Mouse (Mus musculus) left cerebral cortex, postnatal 14 days (tissue): ENCODE results near the gene Isoc2b. TPM values are rescaled to one million over a fixed set of nuclear protein-coding genes. Genes with fewer than 3 reads are reported as not detected.

ENCODE experiments used
- DNase-seq, 2 experiments: peaks; one replicate each; pipeline ENCODE4 v3.0.0; 2021 to 2022; ENCODE audit warnings: low spot score in 2 of 2, mixed read lengths in 1 of 2
- intact Hi-C: fragments of 180-260 bp; cut with DNase I; formaldehyde crosslinking; loops from one replicate; pipeline ENCODE4 v1.15.1; 2025
- total RNA-seq, 2 experiments: library from RNA; stranded (reverse); gene quantifications; 2 replicates each; pipeline ENCODE4 v1.2.3; 2021

Gene Isoc2b
- total RNA-seq, 2 experiments from 2014 or later, result 4.6 to 5.0 TPM

DNA sequence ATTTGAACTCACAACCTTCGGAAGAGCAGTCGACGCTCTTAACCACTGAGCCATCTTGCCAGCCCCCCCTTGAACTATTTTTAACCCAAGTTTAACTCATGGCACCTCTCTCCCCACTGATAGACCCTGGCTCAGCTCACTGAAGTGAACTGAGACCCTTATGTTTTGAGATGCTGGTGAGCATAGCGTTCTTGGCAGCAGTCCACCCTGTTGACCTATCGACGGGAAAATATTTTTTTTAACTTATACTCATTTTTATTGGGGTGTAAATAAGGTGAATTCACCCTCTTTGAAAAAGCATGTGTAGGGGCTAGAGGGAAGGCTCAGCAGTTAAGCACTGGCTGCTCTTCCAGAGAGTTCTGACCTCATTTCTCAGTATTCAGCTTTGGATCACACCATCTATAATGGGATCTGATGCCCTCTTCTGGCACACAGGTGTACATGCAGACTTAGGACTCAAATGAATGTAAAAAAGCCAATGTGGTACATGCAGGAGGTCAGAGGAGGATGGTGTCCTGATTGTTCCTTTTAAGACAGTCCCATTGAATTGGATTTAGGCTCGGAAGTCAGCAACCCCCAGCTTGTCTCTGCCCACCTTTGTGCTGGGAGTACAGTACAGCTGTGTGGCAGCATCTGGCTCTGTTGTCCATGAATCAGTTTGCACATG is 74.2 kb downstream of the Isoc2b start:
- peak; percentile 29 to 62 for DNase-seq
- intact Hi-C loops, result loop anchor here (10.0 kb wide), 1 partner anchor 81 kb away; no protein-coding TSS in a partner anchor

Other genes with a start within 250 kb of the Isoc2b start
- 10 to 100 TPM; 10.8 to 10.9 TPM for gene Tmem86b, start 238.8 kb downstream of the Isoc2b start, total RNA-seq
- gene Ppp6r1, start 211.2 kb downstream of the Isoc2b start, total RNA-seq, result 100 to 1,000 TPM; 132 to 135 TPM
- gene Hspbp1, start 185.2 kb downstream of the Isoc2b start, total RNA-seq, result 100 to 1,000 TPM; 102 to 108 TPM
- gene Brsk1, start 179.7 kb downstream of the Isoc2b start, total RNA-seq, result 100 to 1,000 TPM; 330 to 331 TPM
- gene Tmem150b, start 145.0 kb downstream of the Isoc2b start, total RNA-seq, result under 1 TPM in 1 of 2 experiments, not detected in 1; 0.21 TPM
- 10 to 100 TPM; 37.1 to 43.3 TPM for gene Kmt5c, start 130.1 kb downstream of the Isoc2b start, total RNA-seq
- gene Cox6b2, start 117.2 kb downstream of the Isoc2b start, total RNA-seq, result 1 to 10 TPM; 5.1 to 5.7 TPM
- not detected for gene Fam71e2, start 99.0 kb downstream of the Isoc2b start, total RNA-seq
- under 1 TPM; 0.18 to 0.55 TPM for gene Il11, start 87.4 kb downstream of the Isoc2b start, total RNA-seq
- not detected for gene Tmem190, start 87.3 kb downstream of the Isoc2b start, total RNA-seq
- 1 to 10 TPM; 2.7 to 4.4 TPM for gene Tmem238, start 80.6 kb downstream of the Isoc2b start, total RNA-seq
- gene Rpl28, start 77.4 kb downstream of the Isoc2b start, total RNA-seq, result 100 to 1,000 TPM; 480 to 489 TPM
- gene Ube2s, start 57.7 kb downstream of the Isoc2b start, total RNA-seq, result 100 to 1,000 TPM; 115 to 145 TPM
- 100 to 1,000 TPM; 116 to 133 TPM for gene Shisa7, start 25.6 kb downstream of the Isoc2b start, total RNA-seq
- 1 to 10 TPM; 7.5 to 8.6 TPM for gene Isoc2a, start 6.9 kb upstream of the Isoc2b start, total RNA-seq
- under 1 TPM; 0.29 to 0.34 TPM for gene Gm36210, start 36.3 kb upstream of the Isoc2b start, total RNA-seq
- 10 to 100 TPM; 14.5 to 16.3 TPM for gene Zfp628, start 45.0 kb upstream of the Isoc2b start, total RNA-seq
- gene Nat14, start 51.8 kb upstream of the Isoc2b start, total RNA-seq, result 10 to 100 TPM; 86.6 to 92.4 TPM
- 1 to 10 TPM; 2.3 to 2.9 TPM for gene Ssc5d, start 55.5 kb upstream of the Isoc2b start, total RNA-seq
- gene Sbk2, start 94.1 kb upstream of the Isoc2b start, total RNA-seq, result under 1 TPM in 1 of 2 experiments, not detected in 1; 0.15 TPM
- gene Sbk3, start 100.9 kb upstream of the Isoc2b start, total RNA-seq, result under 1 TPM; 0.42 to 0.55 TPM
- gene Zfp579, start 125.9 kb upstream of the Isoc2b start, total RNA-seq, result 10 to 100 TPM; 33.8 to 36.3 TPM
- 1 to 10 TPM; 5.3 to 6.7 TPM for gene Zfp524, start 144.2 kb upstream of the Isoc2b start, total RNA-seq
- gene Fiz1, start 144.4 kb upstream of the Isoc2b start, total RNA-seq, result 10 to 100 TPM; 24.9 to 25.3 TPM
- not detected for gene Gm44973, start 145.2 kb upstream of the Isoc2b start, total RNA-seq
- gene Zfp865, start 150.1 kb upstream of the Isoc2b start, total RNA-seq, result 10 to 100 TPM; 34.1 to 35.2 TPM
- gene Ccdc106, start 150.3 kb upstream of the Isoc2b start, total RNA-seq, result 10 to 100 TPM; 65.7 to 68.5 TPM
- gene 4632433K11Rik, start 163.9 kb upstream of the Isoc2b start, total RNA-seq, result not detected
- gene Zfp784, start 168.2 kb upstream of the Isoc2b start, total RNA-seq, result 1 to 10 TPM; 5.4 TPM
- gene Zfp580, start 181.3 kb upstream of the Isoc2b start, total RNA-seq, result 10 to 100 TPM; 56.1 to 62.8 TPM
- gene U2af2, start 191.9 kb upstream of the Isoc2b start, total RNA-seq, result 100 to 1,000 TPM; 166 to 173 TPM
- gene Epn1, start 210.0 kb upstream of the Isoc2b start, total RNA-seq, result 100 to 1,000 TPM; 429 to 432 TPM
- gene Rfpl4, start 246.7 kb upstream of the Isoc2b start, total RNA-seq, result not detected